Mouse (Mus musculus) urinary bladder, adult 18-20 months (tissue): ENCODE measurements at regions not wholly inside any gene's neighbourhood (a gene's known extent, or its start where the extent isn't known, plus 50 kb on each side); places are given as distances from the start of the nearest gene placed in this dataset.

Experiments
- DNase-seq, 2 experiments: peaks; one replicate each; pipeline ENCODE4 v3.0.0; 2022; ENCODE audit warnings: low spot score in 2 of 2, mixed read lengths in 2 of 2

GRCm38 (mm10) chr5:46488140-46488942, 630.9 kb upstream of the Lcorl start:
- DNase-seq = no peak

GRCm38 (mm10) chr5:46486740-46487326, 629.4 kb upstream of the Lcorl start:
- no peak for DNase-seq

- DNase-seq = no peak
Observed at GRCm38 (mm10) chr5:46456356-46456755, 598.9 kb upstream of the Lcorl start.

GRCm38 (mm10) chr5:46448274-46448673, 590.9 kb upstream of the Lcorl start:
- no peak for DNase-seq

- no peak for DNase-seq
Observed at GRCm38 (mm10) chr5:46445844-46446243, 588.4 kb upstream of the Lcorl start.

GRCm38 (mm10) chr5:46445122-46445521, 587.7 kb upstream of the Lcorl start:
- DNase-seq = no peak

- DNase-seq = no peak
Observed at GRCm38 (mm10) chr5:46443805-46444340, 586.5 kb upstream of the Lcorl start.

GRCm38 (mm10) chr5:46442600-46443248, 585.3 kb upstream of the Lcorl start:
- no peak for DNase-seq

- no peak for DNase-seq
Observed at GRCm38 (mm10) chr5:46441716-46442115, 584.3 kb upstream of the Lcorl start.

GRCm38 (mm10) chr5:46431644-46432367, 574.4 kb upstream of the Lcorl start:
- DNase-seq = no peak

- no peak for DNase-seq
Observed at GRCm38 (mm10) chr5:46422738-46423137, 565.3 kb upstream of the Lcorl start.

- DNase-seq = no peak
Observed at GRCm38 (mm10) chr5:46406969-46407368, 549.6 kb upstream of the Lcorl start.

- DNase-seq = no peak
Observed at GRCm38 (mm10) chr5:46406404-46406803, 549.0 kb upstream of the Lcorl start.

GRCm38 (mm10) chr5:46386591-46386990, 529.2 kb upstream of the Lcorl start:
- DNase-seq = no peak

GRCm38 (mm10) chr5:46367328-46367727, 509.9 kb upstream of the Lcorl start:
- no peak for DNase-seq

GRCm38 (mm10) chr5:46363661-46364060, 506.2 kb upstream of the Lcorl start:
- DNase-seq = no peak

GRCm38 (mm10) chr5:46361637-46362036, 504.2 kb upstream of the Lcorl start:
- no peak for DNase-seq

GRCm38 (mm10) chr5:46348448-46348847, 491.0 kb upstream of the Lcorl start:
- DNase-seq = no peak

GRCm38 (mm10) chr5:46347368-46348083, 490.1 kb upstream of the Lcorl start:
- DNase-seq = peak; percentile 33 to 41

GRCm38 (mm10) chr5:46338461-46338860, 481.0 kb upstream of the Lcorl start:
- no peak for DNase-seq

GRCm38 (mm10) chr5:46330880-46331279, 473.5 kb upstream of the Lcorl start:
- no peak for DNase-seq
